Mouse (Mus musculus): ENCODE measurements around the gene Syce3. TPM values are rescaled to one million over a fixed set of nuclear protein-coding genes. Genes with fewer than 3 reads are reported as not detected.

Syce3 gene
- total RNA-seq, 2 experiments from 2014 or later = not detected

- peak; percentile 88 to 91 for DNase-seq
Observed at GRCm38 (mm10) chr15:89373027-89373761, 37.1 kb downstream of the Syce3 start.

GRCm38 (mm10) chr15:89372536-89372935, 37.8 kb downstream of the Syce3 start:
- no peak for DNase-seq

GRCm38 (mm10) chr15:89372068-89372467, 38.2 kb downstream of the Syce3 start:
- DNase-seq = no peak

DNA sequence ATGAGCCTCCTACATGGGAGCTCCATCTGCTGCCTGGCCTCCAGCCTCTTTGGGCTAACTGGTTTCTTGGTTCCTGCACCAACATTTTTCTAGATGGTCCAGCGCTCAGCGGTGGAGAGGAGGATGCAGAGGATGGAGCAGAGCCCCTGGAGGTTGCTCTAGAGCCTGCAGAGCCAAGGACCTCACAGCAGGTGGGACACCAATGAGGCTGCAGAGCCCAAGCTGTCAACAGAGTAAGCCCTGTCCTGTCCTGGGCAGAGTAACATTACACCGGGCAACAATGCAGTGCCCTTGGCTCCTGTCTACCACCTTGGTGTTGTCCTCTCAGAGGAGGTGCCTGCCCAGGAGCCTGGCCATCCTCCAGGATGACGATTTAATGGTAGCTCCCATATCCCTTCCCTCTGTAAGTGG, 45.2 kb downstream of the Syce3 start:
- DNase-seq = no peak

- DNase-seq = no peak
Observed at GRCm38 (mm10) chr15:89363051-89363450, 47.3 kb downstream of the Syce3 start.

GRCm38 (mm10) chr15:89358784-89359183, 51.5 kb downstream of the Syce3 start:
- no peak for DNase-seq

GRCm38 (mm10) chr15:89356372-89356771, 53.9 kb downstream of the Syce3 start:
- DNase-seq = peak; percentile 42 to 43

DNA sequence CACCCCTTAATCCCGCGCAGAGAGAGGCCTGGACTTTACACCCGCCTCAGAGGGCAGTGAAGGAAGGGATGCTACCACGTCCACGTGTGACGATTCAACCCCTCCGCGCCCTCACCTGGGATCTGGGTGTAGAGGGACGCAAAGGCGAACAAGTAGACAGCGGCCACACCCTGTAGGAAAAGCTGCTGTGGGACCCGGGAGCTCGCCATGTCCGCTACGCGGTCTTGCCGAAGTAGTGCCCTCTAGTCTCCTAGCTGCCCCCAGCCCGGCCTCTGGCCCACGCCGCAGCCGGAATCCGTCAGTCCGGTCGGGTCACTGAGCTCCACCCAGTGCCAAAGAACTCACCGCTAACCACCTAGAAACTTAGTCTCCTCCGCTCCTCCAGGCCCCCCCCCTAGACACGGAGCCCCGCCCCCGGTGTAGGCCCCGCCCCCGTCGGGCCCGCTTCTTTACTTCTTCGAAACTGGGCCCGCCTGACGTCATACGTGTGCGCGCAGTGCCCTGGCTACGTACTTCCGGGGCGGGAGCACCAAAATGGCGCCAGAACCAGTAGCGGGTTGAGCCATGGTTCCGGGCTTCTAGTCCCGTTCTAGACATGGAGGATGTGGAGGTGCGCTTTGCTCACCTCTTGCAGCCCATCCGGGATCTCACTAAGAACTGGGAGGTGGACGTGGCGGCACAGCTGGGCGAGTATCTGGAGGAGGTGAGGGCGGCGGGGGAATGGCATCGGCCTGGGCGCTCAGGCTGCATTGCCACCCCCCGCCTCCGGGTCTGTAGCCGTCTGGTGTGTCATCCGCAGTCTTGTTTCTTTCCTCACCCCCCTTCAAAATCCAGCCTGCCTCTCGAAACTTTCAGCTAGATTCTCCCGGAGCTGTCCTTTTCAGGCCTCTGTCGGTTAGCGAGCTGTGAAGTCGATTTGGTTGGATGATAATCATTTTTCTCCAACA, 54.8 kb downstream of the Syce3 start, which contains the start of the genes Lmf2 and Ncaph2:
Gene Lmf2 (minus strand): TSS at position 419 of the 947 bp plus-strand sequence.
Gene Ncaph2 (plus strand): TSS at position 479 of the 947 bp plus-strand sequence.
- DNase-seq = peak; percentile 96 to 99

- no peak for DNase-seq
Observed at GRCm38 (mm10) chr15:89354455-89354854, 55.8 kb downstream of the Syce3 start.

DNA sequence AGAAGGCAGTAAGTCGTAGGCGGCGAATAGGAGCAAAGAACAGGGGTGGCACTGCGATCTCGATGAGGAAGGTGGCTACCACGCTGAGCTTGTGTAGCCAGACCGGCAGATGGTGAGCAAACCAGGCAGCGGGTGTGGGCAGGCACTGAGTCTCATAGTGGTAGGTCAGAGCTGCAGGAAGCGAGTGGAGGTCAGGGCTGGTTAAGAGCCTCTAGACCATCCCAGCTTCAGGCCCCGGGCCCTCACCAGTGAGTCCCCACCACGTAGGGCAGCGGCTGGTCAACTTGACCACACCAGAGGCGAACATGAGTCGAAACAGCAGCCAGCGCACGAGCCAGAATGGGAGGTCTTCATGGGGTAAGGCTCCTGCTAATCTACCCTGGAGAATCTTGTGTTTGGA, 56.5 kb downstream of the Syce3 start:
- no peak for DNase-seq

GRCm38 (mm10) chr15:89352795-89353194, 57.5 kb downstream of the Syce3 start:
- DNase-seq = no peak

GRCm38 (mm10) chr15:89352054-89352453, 58.2 kb downstream of the Syce3 start:
- DNase-seq = no peak

- DNase-seq = no peak
Observed at GRCm38 (mm10) chr15:89351302-89351701, 59.0 kb downstream of the Syce3 start.

- peak; percentile 36 to 38 for DNase-seq
Observed at GRCm38 (mm10) chr15:89350447-89350846, 59.9 kb downstream of the Syce3 start.

- no peak for DNase-seq
Observed at GRCm38 (mm10) chr15:89343325-89343724, 67.0 kb downstream of the Syce3 start.

- DNase-seq = no peak
Observed at GRCm38 (mm10) chr15:89341678-89342077, 68.6 kb downstream of the Syce3 start.

Other genes with a start within 250 kb of the Syce3 start
- gene Plxnb2, start 229.7 kb downstream of the Syce3 start, total RNA-seq (2021) = 10 to 100 TPM; 76.7 to 83.5 TPM
- 1 to 10 TPM; 8.3 to 9.6 TPM for gene Dennd6b, start 214.0 kb downstream of the Syce3 start, total RNA-seq (2021)
- gene Ppp6r2, start 198.9 kb downstream of the Syce3 start, total RNA-seq (2021) = 10 to 100 TPM; 75.1 to 76.9 TPM
- 10 to 100 TPM; 57.6 to 57.8 TPM for gene Sbf1, start 95.2 kb downstream of the Syce3 start, total RNA-seq (2021)
- not detected for gene Adm2, start 87.8 kb downstream of the Syce3 start, total RNA-seq (2021)
- not detected for gene Miox, start 76.1 kb downstream of the Syce3 start, total RNA-seq (2021)
- 10 to 100 TPM; 25.8 to 26.1 TPM for gene Lmf2, start 54.8 kb downstream of the Syce3 start, total RNA-seq (2021)
- gene Ncaph2, start 54.8 kb downstream of the Syce3 start, total RNA-seq (2021) = 10 to 100 TPM; 50.7 to 62.9 TPM
- 10 to 100 TPM; 29.0 to 30.9 TPM for gene Sco2, start 36.7 kb downstream of the Syce3 start, total RNA-seq (2021)
- under 1 TPM; 0.49 to 0.50 TPM for gene Tymp, start 33.5 kb downstream of the Syce3 start, total RNA-seq (2021)
- 1 to 10 TPM in 1 of 2 experiments, under 1 TPM in 1; 0.72 to 1.7 TPM for gene Odf3b, start 31.2 kb downstream of the Syce3 start, total RNA-seq (2021)
- not detected for gene Klhdc7b, start 25.6 kb downstream of the Syce3 start, total RNA-seq (2021)
- 100 to 1,000 TPM; 559 to 601 TPM for gene Cpt1b, start 15.4 kb upstream of the Syce3 start, total RNA-seq (2021)
- gene C730034F03Rik, start 19.1 kb upstream of the Syce3 start, total RNA-seq (2021) = 1 to 10 TPM; 1.3 to 1.6 TPM
- gene Gm44502, start 19.2 kb upstream of the Syce3 start, total RNA-seq (2021) = 1 to 10 TPM; 4.6 to 5.0 TPM
- gene Chkb, start 19.4 kb upstream of the Syce3 start, total RNA-seq (2021) = 10 to 100 TPM; 44.8 to 55.0 TPM
- gene Mapk8ip2, start 43.4 kb upstream of the Syce3 start, total RNA-seq (2021) = under 1 TPM; 0.07 to 0.33 TPM
- gene Arsa, start 66.9 kb upstream of the Syce3 start, total RNA-seq (2021) = 10 to 100 TPM; 12.5 to 15.2 TPM
- 10 to 100 TPM; 35.9 to 40.4 TPM for gene Shank3, start 89.1 kb upstream of the Syce3 start, total RNA-seq (2021)
- under 1 TPM in 1 of 2 experiments, not detected in 1; 0.35 TPM for gene Acr, start 157.8 kb upstream of the Syce3 start, total RNA-seq (2021)
- gene Rabl2, start 181.4 kb upstream of the Syce3 start, total RNA-seq (2021) = 1 to 10 TPM; 2.3 to 4.7 TPM

Data from heart, adult 18-20 months (tissue).